Mouse (Mus musculus): ENCODE results near the gene Clk3. TPM values are rescaled to one million over a fixed set of nuclear protein-coding genes. Genes with fewer than 3 reads are reported as not detected.

Clk3 gene
- polyA plus RNA-seq, 1 experiment: 224 TPM

- H3K27me3 ChIP-seq (ENCODE audit: control insufficient read depth, insufficient read depth, low read length): no peaks in the 10 kb centered on the region
- H3K4me1 ChIP-seq (ENCODE audit: control insufficient read depth, insufficient read depth, low read length): no peaks in the 10 kb centered on the region
- peaks cover 1% of the 10 kb centered on the region for H3K36me3 ChIP-seq (ENCODE audit: control insufficient read depth, insufficient read depth, low read length)
- no peak overlapping the region for H3K27ac ChIP-seq (ENCODE audit: control insufficient read depth, insufficient read depth, low read depth, low read length)
- TF ChIP-seq POLR2A (IDR thresholded peaks at IDR 0.05; ENCODE audit: control insufficient read depth, low read depth, low read length) (no peak), CTCF (IDR thresholded peaks at IDR 0.05; ENCODE audit: control insufficient read depth, insufficient read depth, insufficient replicate concordance, low read depth, low read length) (no peak)
- no peak overlapping the region for H3K4me3 ChIP-seq (ENCODE audit: control insufficient read depth, low read depth, low read length)
Measured at GRCm38 (mm10) chr9:57748831-57749230, 16.8 kb downstream of the Clk3 start.

- Histone ChIP-seq H3K27me3 (ENCODE audit: control insufficient read depth, insufficient read depth, low read length) (no peaks in the 10 kb centered on the region), H3K4me1 (ENCODE audit: control insufficient read depth, insufficient read depth, low read length) (no peaks in the 10 kb centered on the region), H3K36me3 (ENCODE audit: control insufficient read depth, insufficient read depth, low read length) (peaks cover 1% of the 10 kb centered on the region), H3K27ac (ENCODE audit: control insufficient read depth, insufficient read depth, low read depth, low read length) (no peak overlapping the region), H3K4me3 (ENCODE audit: control insufficient read depth, low read depth, low read length) (no peak overlapping the region)
- TF ChIP-seq POLR2A (IDR thresholded peaks at IDR 0.05; ENCODE audit: control insufficient read depth, low read depth, low read length): 0 out of 2 replicates have a peak, but pooled peaks have one; percentile 23
- TF ChIP-seq CTCF (IDR thresholded peaks at IDR 0.05; ENCODE audit: control insufficient read depth, insufficient read depth, insufficient replicate concordance, low read depth, low read length): no peak
Measured at GRCm38 (mm10) chr9:57748137-57748536, 17.5 kb downstream of the Clk3 start.

GRCm38 (mm10) chr9:57747067-57747466 lies 18.6 kb downstream of the Clk3 start:
- H3K4me1 ChIP-seq (ENCODE audit: control insufficient read depth, insufficient read depth, low read length): no peaks in the 10 kb centered on the region
- TF ChIP-seq POLR2A (IDR thresholded peaks at IDR 0.05; ENCODE audit: control insufficient read depth, low read depth, low read length) (no peak), CTCF (IDR thresholded peaks at IDR 0.05; ENCODE audit: control insufficient read depth, insufficient read depth, insufficient replicate concordance, low read depth, low read length) (no peak)
- H3K36me3 ChIP-seq (ENCODE audit: control insufficient read depth, insufficient read depth, low read length): peaks cover 1% of the 10 kb centered on the region
- H3K27me3 ChIP-seq (ENCODE audit: control insufficient read depth, insufficient read depth, low read length): no peaks in the 10 kb centered on the region
- H3K27ac ChIP-seq (ENCODE audit: control insufficient read depth, insufficient read depth, low read depth, low read length): no peak overlapping the region
- no peak overlapping the region for H3K4me3 ChIP-seq (ENCODE audit: control insufficient read depth, low read depth, low read length)

GRCm38 (mm10) chr9:57744462-57745091 lies 21.1 kb downstream of the Clk3 start:
- Histone ChIP-seq H3K36me3 (ENCODE audit: control insufficient read depth, insufficient read depth, low read length) (peaks cover 1% of the 10 kb centered on the region), H3K4me1 (ENCODE audit: control insufficient read depth, insufficient read depth, low read length) (no peaks in the 10 kb centered on the region), H3K27me3 (ENCODE audit: control insufficient read depth, insufficient read depth, low read length) (no peaks in the 10 kb centered on the region), H3K4me3 (ENCODE audit: control insufficient read depth, low read depth, low read length) (no peak overlapping the region), H3K27ac (ENCODE audit: control insufficient read depth, insufficient read depth, low read depth, low read length) (no peak overlapping the region)
- TF ChIP-seq CTCF (IDR thresholded peaks at IDR 0.05; ENCODE audit: control insufficient read depth, insufficient read depth, insufficient replicate concordance, low read depth, low read length) (no peak), POLR2A (IDR thresholded peaks at IDR 0.05; ENCODE audit: control insufficient read depth, low read depth, low read length) (no peak)

- Histone ChIP-seq H3K27ac (ENCODE audit: control insufficient read depth, insufficient read depth, low read depth, low read length) (no peak overlapping the region), H3K36me3 (ENCODE audit: control insufficient read depth, insufficient read depth, low read length) (peaks cover 1% of the 10 kb centered on the region), H3K27me3 (ENCODE audit: control insufficient read depth, insufficient read depth, low read length) (no peaks in the 10 kb centered on the region), H3K4me1 (ENCODE audit: control insufficient read depth, insufficient read depth, low read length) (no peaks in the 10 kb centered on the region), H3K4me3 (ENCODE audit: control insufficient read depth, low read depth, low read length) (no peak overlapping the region)
- TF ChIP-seq POLR2A (IDR thresholded peaks at IDR 0.05; ENCODE audit: control insufficient read depth, low read depth, low read length) (no peak), CTCF (IDR thresholded peaks at IDR 0.05; ENCODE audit: control insufficient read depth, insufficient read depth, insufficient replicate concordance, low read depth, low read length) (no peak)
Measured at GRCm38 (mm10) chr9:57739863-57740262, 25.8 kb downstream of the Clk3 start.

GRCm38 (mm10) chr9:57733606-57734005 lies 32.1 kb downstream of the Clk3 start:
- Histone ChIP-seq H3K36me3 (ENCODE audit: control insufficient read depth, insufficient read depth, low read length) (no peaks in the 10 kb centered on the region), H3K27me3 (ENCODE audit: control insufficient read depth, insufficient read depth, low read length) (no peaks in the 10 kb centered on the region), H3K27ac (ENCODE audit: control insufficient read depth, insufficient read depth, low read depth, low read length) (no peak overlapping the region), H3K4me3 (ENCODE audit: control insufficient read depth, low read depth, low read length) (no peak overlapping the region), H3K4me1 (ENCODE audit: control insufficient read depth, insufficient read depth, low read length) (no peaks in the 10 kb centered on the region)
- no peak for TF ChIP-seq CTCF (IDR thresholded peaks at IDR 0.05; ENCODE audit: control insufficient read depth, insufficient read depth, insufficient replicate concordance, low read depth, low read length)
- TF ChIP-seq POLR2A (IDR thresholded peaks at IDR 0.05; ENCODE audit: control insufficient read depth, low read depth, low read length): no peak

GRCm38 (mm10) chr9:57728312-57728711 lies 37.3 kb downstream of the Clk3 start:
- H3K4me3 ChIP-seq (ENCODE audit: control insufficient read depth, low read depth, low read length): no peak overlapping the region
- H3K27ac ChIP-seq (ENCODE audit: control insufficient read depth, insufficient read depth, low read depth, low read length): no peak overlapping the region
- no peak for TF ChIP-seq POLR2A (IDR thresholded peaks at IDR 0.05; ENCODE audit: control insufficient read depth, low read depth, low read length)
- no peak for TF ChIP-seq CTCF (IDR thresholded peaks at IDR 0.05; ENCODE audit: control insufficient read depth, insufficient read depth, insufficient replicate concordance, low read depth, low read length)
- H3K27me3 ChIP-seq (ENCODE audit: control insufficient read depth, insufficient read depth, low read length): no peaks in the 10 kb centered on the region
- no peaks in the 10 kb centered on the region for H3K36me3 ChIP-seq (ENCODE audit: control insufficient read depth, insufficient read depth, low read length)
- H3K4me1 ChIP-seq (ENCODE audit: control insufficient read depth, insufficient read depth, low read length): no peaks in the 10 kb centered on the region; the same call in 1 of the 2 replicates
